Mouse (Mus musculus) Muller cell, postnatal 12 days (primary cell): ENCODE results near the gene Pdlim5.
"Not testable (repeated sequence)": the region's sequence is repeated elsewhere in the genome, so short reads cannot be mapped to it uniquely, and the experiment has no call there.

Source experiments
- DNase-seq: peaks from one replicate; pipeline ENCODE4 v3.0.0-alpha.2; 2015; ENCODE audit errors: inconsistent ontology term

Pdlim5 gene

GRCm38 (mm10) chr3:142274993-142275392 is 120.5 kb downstream of the Pdlim5 start:
- DNase-seq = no peak

- DNase-seq = no peak
Measured at GRCm38 (mm10) chr3:142274451-142274850, 121.0 kb downstream of the Pdlim5 start.

GRCm38 (mm10) chr3:142273265-142273664 is 122.2 kb downstream of the Pdlim5 start:
- no peak for DNase-seq

GRCm38 (mm10) chr3:142256371-142256770 is 139.1 kb downstream of the Pdlim5 start:
- DNase-seq = no peak

GRCm38 (mm10) chr3:142252086-142252485 is 143.4 kb downstream of the Pdlim5 start:
- peak; percentile 20 for DNase-seq

GRCm38 (mm10) chr3:142249458-142249857 is 146.0 kb downstream of the Pdlim5 start:
- peak; percentile 84 for DNase-seq

GRCm38 (mm10) chr3:142243263-142243662 is 152.2 kb downstream of the Pdlim5 start:
- peak; percentile 67 for DNase-seq

- DNase-seq = no peak
Measured at GRCm38 (mm10) chr3:142239298-142239697, 156.2 kb downstream of the Pdlim5 start.

- DNase-seq = no peak
Measured at GRCm38 (mm10) chr3:142238260-142239046, 157.0 kb downstream of the Pdlim5 start.

GRCm38 (mm10) chr3:142237621-142238020 is 157.9 kb downstream of the Pdlim5 start:
- DNase-seq = no peak

- DNase-seq = no peak
Measured at GRCm38 (mm10) chr3:142233606-142234465, 161.7 kb downstream of the Pdlim5 start.

- DNase-seq = no peak
Measured at GRCm38 (mm10) chr3:142228665-142229064, 166.8 kb downstream of the Pdlim5 start.

- DNase-seq = peak; percentile 44
Measured at GRCm38 (mm10) chr3:142222471-142223103, 172.9 kb downstream of the Pdlim5 start.

- no peak for DNase-seq
Measured at GRCm38 (mm10) chr3:142219910-142220309, 175.6 kb downstream of the Pdlim5 start.

GRCm38 (mm10) chr3:142212821-142213220 is 182.7 kb downstream of the Pdlim5 start:
- DNase-seq = no peak

GRCm38 (mm10) chr3:142212186-142212585 is 183.3 kb downstream of the Pdlim5 start:
- DNase-seq = no peak

GRCm38 (mm10) chr3:142209981-142210380 is 185.5 kb downstream of the Pdlim5 start:
- DNase-seq = no peak

GRCm38 (mm10) chr3:142209057-142209456 is 186.4 kb downstream of the Pdlim5 start:
- no peak for DNase-seq

- DNase-seq = no peak
Measured at GRCm38 (mm10) chr3:142207488-142207887, 188.0 kb downstream of the Pdlim5 start.

- DNase-seq = no peak
Measured at GRCm38 (mm10) chr3:142206316-142206715, 189.2 kb downstream of the Pdlim5 start.

GRCm38 (mm10) chr3:142196142-142196541 is 199.4 kb downstream of the Pdlim5 start:
- DNase-seq = no peak

- DNase-seq = not testable (repeated sequence)
Measured at GRCm38 (mm10) chr3:142191627-142192026, 203.9 kb downstream of the Pdlim5 start.
